Comparison of ENCODE assay signal across 7 mouse cellular contexts in the genomic region with DNA sequence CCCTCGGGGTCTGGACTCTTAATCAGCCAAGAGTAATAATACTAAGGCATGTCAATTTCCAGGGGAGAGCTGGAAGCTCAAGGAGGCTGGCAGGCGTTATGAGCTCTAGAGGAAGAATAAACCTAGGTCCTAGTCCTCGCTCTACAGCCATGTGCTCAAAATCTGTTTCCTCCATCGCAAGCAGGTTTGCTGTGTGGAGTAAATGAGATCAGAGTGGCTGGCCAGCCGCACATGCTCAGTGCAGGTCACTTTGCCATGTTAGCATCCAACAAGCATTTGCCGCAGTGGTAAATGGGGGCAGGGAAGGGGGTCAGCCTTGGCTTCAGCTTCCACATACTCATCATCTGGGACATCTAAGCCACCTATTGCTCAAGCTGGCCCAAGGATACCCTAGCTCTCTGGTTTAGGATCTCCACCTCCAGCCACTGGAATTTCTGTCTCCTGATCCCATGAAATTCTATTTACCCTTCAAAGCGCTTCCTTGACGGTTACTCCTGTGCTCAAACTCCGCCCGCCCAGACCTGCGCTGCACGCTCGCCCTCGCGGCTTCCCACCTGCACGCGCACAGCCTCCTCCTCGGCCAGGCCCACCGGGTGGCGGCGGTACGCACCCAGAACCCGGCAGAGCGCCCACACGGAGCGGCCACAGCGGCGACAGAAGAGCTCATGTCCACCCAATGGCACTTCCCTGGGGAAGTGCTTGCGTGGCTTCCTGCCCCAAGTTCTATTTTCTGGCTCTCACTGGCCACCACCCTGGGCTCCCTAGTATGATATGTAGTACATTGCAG. TPM values are rescaled to one million over a fixed set of nuclear protein-coding genes. Genes with fewer than 3 reads are reported as not detected.
DNase-seq lines count a peak whose midpoint lies in the region; ATAC-seq lines count a peak whose summit lies in the region.

No protein-coding gene starts in this region.

- H3K4me2 ChIP-seq in liver, embryonic 13.5 days, result peak overlapping the region; percentile 84
- peak overlapping the region; percentile 20; the same call in 1 of the 2 replicates for H3K4me2 ChIP-seq in neural tube, embryonic 11.5 days (ENCODE audit: low read depth)

- no peaks in the 10 kb centered on the region for H3K36me3 ChIP-seq in hindbrain, embryonic 10.5 days
- H3K36me3 ChIP-seq in liver, embryonic 13.5 days, result 0 out of 2 replicates have a peak, but pooled peaks cover 7% of the 10 kb centered on the region
- no peaks in the 10 kb centered on the region for H3K36me3 ChIP-seq in neural tube, embryonic 11.5 days (ENCODE audit: control insufficient read depth, insufficient read depth, low read length)

- no peak for ATAC-seq in liver, embryonic 13.5 days (ENCODE audit: low read depth)
- ATAC-seq in neural tube, embryonic 11.5 days (ENCODE audit: insufficient read depth, low FRiP score, low TSS enrichment), result no peak

- H3K27ac ChIP-seq in hindbrain, embryonic 10.5 days, result no peak overlapping the region
- H3K27ac ChIP-seq in liver, embryonic 13.5 days, result 0 out of 2 replicates have a peak overlapping the region, but pooled peaks have one; percentile 34
- no peak overlapping the region for H3K27ac ChIP-seq in neural tube, embryonic 11.5 days (ENCODE audit: low read depth, low read length)

- no peaks in the 10 kb centered on the region for H3K9me3 ChIP-seq in hindbrain, embryonic 10.5 days
- H3K9me3 ChIP-seq in liver, embryonic 13.5 days (replicated peaks), result no peaks in the 10 kb centered on the region
- no peaks in the 10 kb centered on the region for H3K9me3 ChIP-seq in neural tube, embryonic 11.5 days (ENCODE audit: control insufficient read depth, low read length)

- H3K4me1 ChIP-seq in hindbrain, embryonic 10.5 days (replicated peaks), result peaks cover 24% of the 10 kb centered on the region
- peaks cover 36% of the 10 kb centered on the region for H3K4me1 ChIP-seq in liver, embryonic 13.5 days (replicated peaks)
- no peaks in the 10 kb centered on the region for H3K4me1 ChIP-seq in neural tube, embryonic 11.5 days (ENCODE audit: control insufficient read depth, insufficient read depth, low read length)

- WGBS in hindbrain, embryonic 10.5 days, result 11% methylated on average over 29 of the region's 29 CpGs
- WGBS in liver, embryonic 13.5 days (ENCODE audit: insufficient replicate concordance), result 13% methylated on average over 29 of the region's 29 CpGs
- WGBS in neural tube, embryonic 11.5 days, result 13% methylated on average over 29 of the region's 29 CpGs

- peak; percentile 19 for DNase-seq in ES-CJ7 (ENCODE audit: low read depth, low spot score)
- DNase-seq in adrenal gland, postnatal 36 days, result peak; percentile 3 to 45
- no peak for DNase-seq in hindbrain, embryonic 10.5 days (ENCODE audit: low spot score)
- DNase-seq in liver, embryonic 13.5 days, result no peak
- DNase-seq in neural tube, embryonic 11.5 days (ENCODE audit: low spot score), result no peak
- no peak for DNase-seq in layer of hippocampus, adult 9-10 months (ENCODE audit: low spot score)
- no peak for DNase-seq in gastrocnemius, postnatal 4 days (ENCODE audit: low spot score in 2 of 2)

- peak overlapping the region; percentile 34 for H3K4me3 ChIP-seq in hindbrain, embryonic 10.5 days
- peak overlapping the region; percentile 67 for H3K4me3 ChIP-seq in liver, embryonic 13.5 days (replicated peaks)
- peak overlapping the region; percentile 20 for H3K4me3 ChIP-seq in neural tube, embryonic 11.5 days (ENCODE audit: low read depth, low read length)

- peak overlapping the region; percentile 50; the same call in 1 of the 2 replicates for H3K9ac ChIP-seq in liver, embryonic 13.5 days
- H3K9ac ChIP-seq in neural tube, embryonic 11.5 days (ENCODE audit: low read length), result no peak overlapping the region

- peaks cover 86% of the 10 kb centered on the region for H3K27me3 ChIP-seq in hindbrain, embryonic 10.5 days (ENCODE audit: insufficient read depth, poor library complexity, severe bottlenecking)
- H3K27me3 ChIP-seq in liver, embryonic 13.5 days, result peaks cover 56% of the 10 kb centered on the region
- H3K27me3 ChIP-seq in neural tube, embryonic 11.5 days (ENCODE audit: control insufficient read depth, insufficient read depth, low read length), result peaks cover 36% of the 10 kb centered on the region

RNA-seq across cellular contexts. Expression of a gene that starts 1.8 kb away (rescaled TPM):
- total RNA-seq in adrenal gland, postnatal 36 days (2021), result 1 to 10 TPM; 3.6 to 5.2 TPM
- 0.94 and 1.2 TPM in 2 replicates for polyA plus RNA-seq in hindbrain, embryonic 10.5 days (2016; fragmentation: Nextera tagmentation; extraction: Ambion mirVana)
- polyA plus RNA-seq in liver, embryonic 13.5 days (2015; fragmentation: Nextera tagmentation; extraction: Ambion mirVana), result 6.8 and 8.6 TPM in 2 replicates
- polyA plus RNA-seq in neural tube, embryonic 11.5 days (2014; fragmentation: Nextera tagmentation; extraction: Ambion mirVana), result 0.78 and 0.92 TPM in 2 replicates
- total RNA-seq in gastrocnemius, postnatal 4 days (2021), result 1 to 10 TPM; 1.5 to 3.1 TPM

RNA-seq across cellular contexts. Expression of a gene that starts 45.1 kb away (rescaled TPM):
- 10 to 100 TPM; 38.3 to 43.8 TPM for total RNA-seq in adrenal gland, postnatal 36 days (2021)
- 79.1 and 80.5 TPM in 2 replicates for polyA plus RNA-seq in hindbrain, embryonic 10.5 days (2016; fragmentation: Nextera tagmentation; extraction: Ambion mirVana)
- polyA plus RNA-seq in liver, embryonic 13.5 days (2015; fragmentation: Nextera tagmentation; extraction: Ambion mirVana), result 65.4 and 77.9 TPM in 2 replicates
- polyA plus RNA-seq in neural tube, embryonic 11.5 days (2014; fragmentation: Nextera tagmentation; extraction: Ambion mirVana), result 82.0 and 89.1 TPM in 2 replicates
- total RNA-seq in gastrocnemius, postnatal 4 days (2021), result 10 to 100 TPM; 54.0 to 60.9 TPM

Comparison
In these comparisons a context has a peak if more than half of its experiments do, and no peak if none do; other contexts are left out.
1. DNase-seq: peak in ES-CJ7 (single experiment) and adrenal gland, postnatal 36 days (2 of 2); none in hindbrain, embryonic 10.5 days (single experiment), liver, embryonic 13.5 days (single experiment), neural tube, embryonic 11.5 days (single experiment), layer of hippocampus, adult 9-10 months (single experiment) and gastrocnemius, postnatal 4 days (0 of 2).
2. Peak in every context shown above with its lines, with median percentiles within 50 percentile points of each other: H3K4me3 ChIP-seq.